Mouse (Mus musculus) common myeloid progenitor, adult 5-6 weeks (primary cell): ENCODE data around the gene Chrna10. TPM values are rescaled to one million over a fixed set of nuclear protein-coding genes. Genes with fewer than 3 reads are reported as not detected.

Source experiments
- ATAC-seq: replicated peaks from 2 replicates; pipeline ENCODE4 v1.8.0; 2016; ENCODE audit warnings: low read depth, mild to moderate bottlenecking, moderate TSS enrichment, inconsistent platforms; ENCODE audit not compliant: poor library complexity, severe bottlenecking
- total RNA-seq: library from RNA; stranded (forward); fragments of 200-1000, 187-1606 nt; gene quantifications from 2 replicates; pipeline ENCODE4 v1.2.3, GENCODE M21; 2017

Gene Chrna10
- total RNA-seq, 1 experiment from 2014 or later = 0.50 TPM

DNA sequence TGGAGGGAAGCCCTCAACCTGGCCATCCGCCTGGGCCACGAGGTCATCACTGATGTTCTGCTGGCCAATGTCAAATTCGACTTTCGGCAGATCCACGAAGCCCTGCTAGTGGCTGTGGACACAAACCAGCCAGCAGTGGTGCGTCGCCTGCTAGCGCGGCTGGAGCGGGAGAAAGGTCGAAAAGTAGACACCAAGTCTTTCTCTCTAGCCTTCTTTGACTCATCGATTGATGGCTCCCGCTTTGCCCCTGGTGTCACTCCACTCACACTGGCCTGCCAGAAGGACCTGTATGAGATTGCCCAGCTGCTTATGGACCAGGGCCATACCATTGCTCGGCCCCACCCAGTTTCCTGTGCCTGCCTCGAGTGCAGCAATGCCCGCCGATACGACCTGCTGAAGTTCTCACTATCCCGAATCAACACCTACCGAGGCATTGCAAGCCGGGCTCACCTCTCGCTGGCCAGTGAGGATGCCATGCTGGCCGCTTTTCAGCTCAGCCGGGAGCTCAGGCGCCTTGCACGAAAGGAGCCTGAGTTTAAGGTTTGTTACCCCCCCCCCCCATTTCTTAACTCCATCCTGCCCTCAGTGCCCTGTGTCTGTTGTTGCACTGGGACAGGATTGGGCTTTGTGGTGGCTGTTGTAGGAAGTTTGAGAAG lies 32.5 kb downstream of the Chrna10 start:
- no peak for ATAC-seq

DNA sequence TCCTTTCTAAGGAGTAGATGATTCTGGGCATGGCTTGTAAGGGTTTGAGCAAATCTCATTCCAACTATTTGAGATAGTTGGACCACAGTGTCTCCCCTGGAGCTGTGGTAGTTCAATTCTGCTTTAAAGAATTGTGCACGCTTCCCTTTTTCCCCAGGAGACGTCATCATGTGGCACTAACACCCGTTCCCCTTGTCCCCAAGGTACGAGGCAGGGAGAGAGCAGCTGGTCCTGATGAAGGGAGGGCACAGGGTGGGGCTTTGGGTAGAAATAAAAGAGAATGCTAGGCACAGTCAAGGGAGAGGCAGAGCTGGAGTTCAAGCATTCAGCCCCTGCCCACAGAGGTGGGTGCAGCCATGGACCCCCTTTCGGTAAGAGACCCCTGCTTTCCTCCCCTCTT lies 33.8 kb downstream of the Chrna10 start, which contains the start of gene Trpc2:
TSS of gene Trpc2 (plus strand) at position 301 of the 400 bp plus-strand sequence.
- no peak for ATAC-seq

DNA sequence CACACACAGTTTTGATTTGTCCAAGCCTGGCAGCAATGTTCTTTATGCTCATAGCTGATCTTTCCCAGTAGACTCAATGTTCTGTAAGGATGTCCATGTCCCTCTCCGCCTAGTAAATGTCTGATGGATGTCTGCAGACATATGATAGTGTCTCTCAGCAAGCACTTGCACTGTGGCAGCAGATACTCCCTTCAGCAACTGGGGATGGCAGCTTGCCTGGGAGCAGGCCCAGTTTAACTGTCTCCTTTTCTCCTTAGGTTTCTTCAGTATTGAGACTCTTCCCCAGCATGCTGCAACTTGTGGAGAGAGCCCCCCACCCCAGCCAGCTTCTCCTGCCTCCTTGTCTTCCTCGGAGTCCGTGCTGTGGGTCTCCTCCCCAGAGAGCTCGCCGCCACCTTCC lies 34.8 kb downstream of the Chrna10 start:
- no peak for ATAC-seq

DNA sequence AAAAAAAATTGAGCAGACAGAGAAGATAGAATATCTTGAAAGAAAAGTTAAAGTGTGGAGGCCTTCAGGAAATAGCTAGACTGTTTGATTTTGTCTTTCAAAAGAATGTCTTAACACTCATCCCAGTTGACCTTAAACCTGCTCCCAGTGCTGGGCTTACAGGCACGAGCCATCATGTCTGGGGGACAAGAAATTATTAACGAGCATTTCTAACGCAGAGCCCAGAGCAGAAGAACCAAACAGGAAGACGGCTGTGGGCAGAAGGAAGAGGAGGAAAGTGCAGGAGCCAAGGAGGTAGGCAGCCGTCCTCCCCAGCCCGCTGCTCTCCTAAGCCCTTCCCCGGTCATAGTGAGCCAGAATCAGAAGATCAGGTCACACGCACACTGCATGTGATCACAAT lies 36.3 kb downstream of the Chrna10 start:
- no peak for ATAC-seq

DNA sequence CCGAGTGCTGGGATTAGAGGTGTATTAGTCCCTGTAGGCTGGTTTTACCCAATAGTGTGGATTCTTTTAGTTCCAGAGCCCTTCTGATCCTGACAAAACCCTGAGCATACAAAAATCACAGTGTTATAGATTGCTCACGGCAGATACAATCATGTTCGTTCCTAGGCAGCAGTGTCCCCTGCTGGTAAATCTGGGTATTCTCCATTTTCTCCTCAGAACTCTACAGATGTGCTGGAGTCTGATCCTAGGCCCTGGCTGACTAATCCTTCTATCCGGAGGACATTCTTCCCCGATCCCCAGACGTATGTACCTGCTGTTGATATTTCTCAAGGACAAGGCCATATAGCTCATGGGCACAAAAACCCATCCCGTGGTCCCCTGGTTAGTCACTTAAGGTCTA lies 38.1 kb downstream of the Chrna10 start:
- ATAC-seq = peak; percentile 55

DNA sequence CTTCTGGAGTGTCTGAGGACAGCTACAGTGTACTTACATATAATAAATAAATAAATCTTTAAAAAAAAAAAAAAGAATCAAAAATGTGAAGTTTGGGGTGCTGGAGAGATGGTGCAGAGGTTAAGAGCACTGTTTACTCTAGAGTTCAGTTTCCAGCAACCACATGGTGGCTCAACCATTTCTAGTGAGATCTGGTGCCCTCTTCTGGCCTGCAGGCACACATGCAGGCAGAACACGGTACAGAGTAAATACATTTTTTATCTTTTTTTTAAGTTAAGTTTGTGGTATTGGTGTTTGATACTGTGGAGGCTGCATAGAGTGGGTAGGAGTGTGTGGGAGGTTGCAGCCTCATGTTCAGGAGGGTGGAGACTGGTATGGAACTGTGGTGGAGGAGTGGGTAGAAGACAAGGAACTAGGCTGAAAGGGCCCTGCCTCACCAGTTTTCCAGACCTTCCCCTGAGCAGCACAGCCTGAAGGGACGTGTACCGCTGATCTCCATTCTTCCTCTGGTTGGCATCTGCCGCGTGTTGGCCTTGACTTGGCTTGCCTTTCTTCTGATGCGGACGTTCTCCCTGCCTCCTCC lies 39.8 kb downstream of the Chrna10 start:
- peak; percentile 76 for ATAC-seq

DNA sequence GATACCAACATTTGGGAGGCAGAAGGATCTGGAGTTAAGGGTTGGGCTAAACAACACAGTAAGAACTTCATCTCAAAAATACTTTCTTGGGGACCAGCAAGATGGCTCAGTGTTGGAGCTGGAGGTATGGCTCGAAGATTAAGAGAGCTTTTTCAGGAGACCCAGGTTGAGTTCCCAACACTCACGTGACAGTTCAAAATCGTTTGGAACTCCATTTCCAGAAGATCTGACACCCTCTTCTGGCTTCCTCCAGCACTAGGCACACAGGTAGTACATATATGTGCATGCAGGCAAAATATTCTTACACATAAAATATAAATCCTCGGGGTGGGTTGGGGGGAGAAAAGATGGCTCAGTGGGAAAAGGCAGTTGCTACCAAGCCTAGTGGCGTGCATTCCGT lies 50.3 kb downstream of the Chrna10 start:
- no peak for ATAC-seq

DNA sequence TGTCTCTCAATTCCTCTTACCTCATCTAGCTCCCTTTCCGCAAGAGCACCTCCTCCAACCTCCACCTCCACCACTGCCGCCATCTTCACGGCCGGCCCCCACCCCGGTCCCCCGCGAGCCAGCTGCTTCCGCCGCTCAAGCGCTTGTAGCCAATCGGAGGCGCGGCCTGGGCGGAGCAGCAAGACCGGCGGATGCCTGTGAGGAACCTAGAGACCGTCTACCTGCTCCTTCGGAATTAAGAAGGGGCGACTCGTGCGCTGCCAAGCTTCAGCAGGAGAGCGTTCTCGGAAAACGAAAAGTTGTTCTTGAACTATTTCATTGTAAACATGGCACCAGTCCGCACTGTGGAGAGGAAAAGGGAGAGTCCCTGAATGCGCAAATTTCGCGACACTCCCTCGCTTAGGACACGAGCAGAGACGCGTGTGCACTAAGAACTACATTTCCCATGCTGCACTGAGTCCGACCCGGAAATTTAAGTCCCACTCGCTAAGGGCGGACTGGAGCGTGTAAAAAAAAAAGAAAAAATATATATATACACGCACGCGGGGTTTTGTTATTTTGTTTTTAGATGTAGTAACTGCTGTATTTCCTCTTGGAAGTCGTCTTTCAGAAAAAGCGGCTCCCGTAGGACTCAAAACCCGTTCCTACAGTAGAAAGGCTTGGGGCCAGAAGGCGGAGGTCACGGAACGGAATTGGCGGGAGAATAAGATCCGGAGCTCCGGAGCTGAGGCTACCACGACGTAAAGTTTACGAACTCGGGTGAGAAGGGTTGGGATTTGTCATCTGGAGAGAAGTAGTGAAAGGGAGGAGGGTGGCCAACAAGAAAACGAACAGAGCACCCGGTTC lies 51.4 kb downstream of the Chrna10 start, which contains the start of the genes Rnf121, Xndc1 and Xntrpc:
TSS of gene Rnf121 (minus strand) at position 424 of the 846 bp plus-strand sequence.
TSS of gene Xndc1 (plus strand) at position 466 of the 846 bp plus-strand sequence.
TSS of gene Xntrpc (plus strand) at position 668 of the 846 bp plus-strand sequence.
- ATAC-seq = peak; percentile 96

DNA sequence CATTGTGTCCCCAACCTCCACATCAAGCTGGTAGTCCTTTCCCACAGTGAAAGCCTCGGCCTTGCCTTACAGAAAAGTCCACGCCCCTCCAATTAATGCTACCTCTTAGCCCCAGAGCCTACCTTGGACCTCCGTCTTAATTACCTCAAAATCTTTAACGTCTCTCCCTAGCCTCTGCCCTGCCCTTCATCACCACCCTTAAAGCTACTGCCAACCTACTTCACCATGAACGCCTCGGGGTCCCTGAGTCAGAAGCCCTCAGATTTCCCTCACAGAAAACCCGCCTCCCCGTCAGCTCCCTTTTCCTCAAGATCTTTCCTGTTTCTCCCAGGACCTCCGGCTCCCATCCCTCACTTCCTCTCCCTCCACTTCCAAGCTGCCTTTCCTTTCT lies 52.0 kb downstream of the Chrna10 start:
- ATAC-seq = 0 out of 2 replicates have a peak, but pooled peaks have one; percentile 0

DNA sequence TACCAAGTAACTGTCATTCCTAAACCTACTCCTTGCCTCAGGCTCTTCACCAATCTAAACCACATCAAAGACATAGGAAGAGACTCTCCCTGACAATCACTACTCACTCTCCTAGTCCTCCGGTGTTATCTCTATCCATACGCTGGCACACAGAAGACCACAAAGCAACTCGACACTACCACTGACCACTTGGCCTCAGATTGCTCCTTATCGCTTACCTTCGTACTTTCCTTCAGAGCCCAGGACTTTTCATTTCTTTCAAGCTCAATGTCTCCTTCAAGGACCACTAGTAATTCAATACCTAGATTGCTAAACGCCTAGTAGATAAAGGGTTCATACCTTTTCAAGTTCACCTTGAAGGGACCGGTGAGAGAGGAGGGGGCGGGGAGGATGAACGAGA lies 52.7 kb downstream of the Chrna10 start:
- no peak for ATAC-seq

DNA sequence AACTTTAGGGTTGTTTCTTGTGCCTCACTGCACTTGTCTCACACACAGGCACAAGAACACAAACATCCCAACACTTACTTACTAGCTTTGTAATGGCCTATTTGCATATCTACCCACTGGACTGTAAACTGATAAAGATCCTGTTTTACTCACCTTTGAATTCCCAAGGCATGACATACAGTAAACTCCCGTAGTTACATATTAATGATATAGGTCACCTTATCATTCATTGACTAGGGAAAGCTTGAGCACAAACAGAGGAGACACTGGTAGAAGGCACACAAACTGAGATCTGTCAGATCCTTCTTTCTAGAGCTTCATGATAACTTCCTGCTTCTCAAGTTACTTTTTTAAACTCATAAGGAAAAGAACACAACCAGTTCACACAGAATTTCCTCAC lies 54.4 kb downstream of the Chrna10 start:
- no peak for ATAC-seq

DNA sequence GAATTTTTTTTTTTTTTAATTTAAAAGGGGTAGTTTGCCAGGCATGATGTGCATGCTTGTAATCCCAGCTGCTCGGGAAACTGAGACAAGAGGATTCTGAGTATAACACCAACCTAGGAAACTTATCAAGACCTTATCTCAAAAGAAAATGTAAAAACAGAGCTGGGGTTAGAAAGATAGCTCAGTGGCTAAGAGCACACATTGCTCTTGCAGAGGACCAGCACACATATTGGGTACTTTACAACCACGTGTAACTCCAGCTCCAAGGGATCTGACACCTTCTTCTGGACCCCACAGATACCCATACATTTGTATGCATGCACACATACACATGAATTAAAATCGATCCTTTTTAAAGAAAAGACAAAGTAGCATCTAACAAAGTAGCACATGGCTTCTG lies 55.3 kb downstream of the Chrna10 start:
- ATAC-seq = no peak

Other genes with a start within 250 kb of the Chrna10 start
- not detected in 2 replicates for gene Folr1, start 246.0 kb downstream of the Chrna10 start, total RNA-seq
- 66.9 and 67.0 TPM in 2 replicates for gene Lamtor1, start 210.9 kb downstream of the Chrna10 start, total RNA-seq
- 0.19 and 0.91 TPM in 2 replicates for gene Tomt, start 210.5 kb downstream of the Chrna10 start, total RNA-seq
- gene Lrrc51, start 182.9 kb downstream of the Chrna10 start, total RNA-seq = 1.7 and 3.9 TPM in 2 replicates
- gene Numa1, start 182.7 kb downstream of the Chrna10 start, total RNA-seq = 251 and 297 TPM in 2 replicates
- gene Il18bp, start 98.1 kb downstream of the Chrna10 start, total RNA-seq = 1.9 and 3.5 TPM in 2 replicates
- 6.6 and 13.2 TPM in 2 replicates for gene Rnf121, start 51.4 kb downstream of the Chrna10 start, total RNA-seq
- 27.5 and 43.1 TPM in 2 replicates for gene Xndc1, start 51.3 kb downstream of the Chrna10 start, total RNA-seq
- gene Xntrpc, start 51.1 kb downstream of the Chrna10 start, total RNA-seq = 0.68 and 0.69 TPM in 2 replicates
- 0.69 and 1.3 TPM in 2 replicates for gene Trpc2, start 33.7 kb downstream of the Chrna10 start, total RNA-seq
- 0.15 TPM in 1 of 2 replicates, not detected in the other for gene Art1, start 15.1 kb downstream of the Chrna10 start, total RNA-seq
- 0.14 TPM in 1 of 2 replicates, not detected in the other for gene Art5, start 7.3 kb downstream of the Chrna10 start, total RNA-seq
- 54.7 and 60.9 TPM in 2 replicates for gene Nup98, start 93.3 kb upstream of the Chrna10 start, total RNA-seq
- gene Pgap2, start 93.4 kb upstream of the Chrna10 start, total RNA-seq = 23.1 and 30.9 TPM in 2 replicates
- 40.9 and 43.0 TPM in 2 replicates for gene Rhog, start 139.2 kb upstream of the Chrna10 start, total RNA-seq
- gene Stim1, start 151.0 kb upstream of the Chrna10 start, total RNA-seq = 20.5 and 41.0 TPM in 2 replicates